Mouse (Mus musculus): ENCODE measurements around the gene Cd34.

The Cd34 gene

DNA sequence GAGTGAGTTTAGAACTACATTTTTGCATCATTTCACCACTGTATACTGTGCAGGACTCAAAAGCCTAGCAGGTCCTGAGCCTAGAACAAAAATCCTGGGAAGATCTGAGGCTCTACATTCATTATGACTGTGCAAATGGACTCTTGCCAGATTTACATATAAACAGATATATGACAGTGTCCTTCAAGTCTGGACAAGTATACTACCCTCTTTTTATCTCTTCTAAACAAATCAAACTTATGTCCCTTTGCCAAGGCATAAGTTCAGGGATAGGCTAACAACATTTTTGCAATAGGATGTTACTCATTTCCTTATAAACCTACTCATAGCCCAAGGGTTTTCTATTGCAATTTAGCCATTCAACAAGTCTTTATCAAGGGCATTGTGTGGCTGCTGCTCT is 24.1 kb downstream of the Cd34 start:
- DNase-seq (ENCODE audit: low read depth, low spot score) = no peak

DNA sequence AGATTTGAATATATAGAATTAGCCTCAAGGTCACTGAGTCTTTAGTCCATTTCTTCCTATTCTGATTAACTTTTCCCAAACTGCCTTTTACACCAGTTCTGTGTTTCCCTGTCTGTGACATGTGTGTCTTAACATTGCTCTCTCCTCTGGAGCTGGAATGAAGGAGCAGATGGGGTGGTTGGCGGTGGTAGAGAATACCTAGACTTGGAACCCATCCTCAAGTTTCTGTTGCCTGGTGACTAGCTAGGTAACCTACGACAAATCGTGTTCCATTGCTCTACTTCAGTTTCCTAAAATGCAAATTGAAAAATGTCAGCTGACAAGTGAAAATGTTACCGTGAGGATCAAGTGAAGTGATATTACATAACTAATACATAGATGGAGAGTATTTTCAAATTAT is 33.4 kb downstream of the Cd34 start:
- DNase-seq (ENCODE audit: low read depth, low spot score) = no peak

DNA sequence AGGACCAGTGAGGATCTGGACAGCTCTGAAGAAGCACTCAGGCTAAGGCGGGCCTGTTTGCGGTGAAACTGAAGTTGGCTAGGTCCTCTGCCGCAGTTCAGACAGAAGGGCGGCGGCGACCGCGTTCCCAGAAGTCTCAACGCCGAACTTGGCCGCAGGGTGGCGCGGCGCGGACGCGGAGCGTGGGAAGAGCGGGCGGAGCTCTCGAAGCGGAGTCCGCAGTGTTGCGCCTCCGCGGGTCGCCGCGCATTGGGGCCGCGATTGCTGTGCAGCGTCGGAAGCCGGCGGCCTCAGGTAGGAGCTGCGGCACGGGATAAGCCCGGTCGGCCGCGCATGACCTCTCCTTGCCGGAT is 37.5 kb downstream of the Cd34 start:
- DNase-seq (ENCODE audit: low read depth, low spot score) = peak; percentile 87

DNA sequence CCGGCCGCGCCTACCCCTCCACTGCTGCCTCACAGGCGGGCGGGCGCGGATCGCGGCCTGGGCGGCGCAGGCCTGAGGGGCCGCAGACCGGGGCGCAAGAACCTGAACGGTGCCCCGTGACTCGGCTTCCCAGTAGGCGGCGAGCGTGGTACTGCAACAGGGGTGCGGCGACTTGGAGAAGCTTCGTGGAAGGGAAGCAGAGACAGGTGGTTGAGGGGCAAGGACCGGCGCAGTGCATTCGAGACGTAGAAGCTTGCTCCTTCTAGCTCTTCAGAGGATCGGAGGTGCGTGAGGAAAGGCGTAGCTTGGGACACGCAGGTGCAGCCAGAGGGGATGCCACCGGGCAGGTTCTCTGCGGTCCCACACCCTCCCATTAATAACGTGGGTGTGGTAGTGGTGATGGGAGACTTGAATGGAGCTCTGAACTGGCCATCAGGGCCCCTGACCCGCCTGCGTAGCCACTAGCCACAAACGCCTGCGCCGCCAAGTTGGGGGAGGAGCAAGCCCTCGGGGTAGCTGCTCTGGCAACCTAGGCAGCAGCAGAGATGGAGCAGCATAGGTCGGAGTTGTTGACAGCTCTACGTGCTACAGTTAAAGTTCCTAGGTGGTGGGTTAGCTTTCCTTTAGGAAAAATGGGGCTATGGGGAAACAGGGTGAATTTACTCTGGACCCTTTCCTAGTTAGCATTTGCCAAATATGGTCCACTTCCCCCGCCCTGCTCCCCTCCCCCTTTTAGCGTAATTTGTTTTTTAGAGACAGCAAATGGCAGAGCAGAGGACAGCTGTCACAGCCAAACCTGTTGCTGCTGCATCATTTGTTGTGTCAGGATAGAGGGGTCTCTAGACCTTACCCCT is 38.1 kb downstream of the Cd34 start:
- no peak for DNase-seq (ENCODE audit: low read depth, low spot score)

DNA sequence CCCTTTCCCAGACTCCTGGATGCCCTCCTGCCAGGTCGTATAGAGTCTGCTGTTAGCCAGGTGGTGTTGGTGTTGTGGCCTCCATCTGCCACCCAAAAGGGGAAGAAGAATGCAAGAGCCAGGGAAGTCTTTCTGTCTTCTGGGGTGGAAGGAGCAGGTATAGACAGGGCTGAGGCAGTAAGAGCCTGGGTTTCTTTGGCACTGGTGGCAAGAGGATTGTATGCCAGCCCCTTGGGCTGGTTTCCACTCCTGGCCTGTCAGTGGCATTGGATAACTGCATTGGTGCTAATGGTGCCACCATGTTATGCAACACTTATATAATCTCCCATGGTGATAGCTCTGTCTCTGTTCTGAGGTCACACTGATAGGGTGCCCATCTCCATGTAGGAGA is 38.7 kb downstream of the Cd34 start:
- DNase-seq (ENCODE audit: low read depth, low spot score) = no peak

DNA sequence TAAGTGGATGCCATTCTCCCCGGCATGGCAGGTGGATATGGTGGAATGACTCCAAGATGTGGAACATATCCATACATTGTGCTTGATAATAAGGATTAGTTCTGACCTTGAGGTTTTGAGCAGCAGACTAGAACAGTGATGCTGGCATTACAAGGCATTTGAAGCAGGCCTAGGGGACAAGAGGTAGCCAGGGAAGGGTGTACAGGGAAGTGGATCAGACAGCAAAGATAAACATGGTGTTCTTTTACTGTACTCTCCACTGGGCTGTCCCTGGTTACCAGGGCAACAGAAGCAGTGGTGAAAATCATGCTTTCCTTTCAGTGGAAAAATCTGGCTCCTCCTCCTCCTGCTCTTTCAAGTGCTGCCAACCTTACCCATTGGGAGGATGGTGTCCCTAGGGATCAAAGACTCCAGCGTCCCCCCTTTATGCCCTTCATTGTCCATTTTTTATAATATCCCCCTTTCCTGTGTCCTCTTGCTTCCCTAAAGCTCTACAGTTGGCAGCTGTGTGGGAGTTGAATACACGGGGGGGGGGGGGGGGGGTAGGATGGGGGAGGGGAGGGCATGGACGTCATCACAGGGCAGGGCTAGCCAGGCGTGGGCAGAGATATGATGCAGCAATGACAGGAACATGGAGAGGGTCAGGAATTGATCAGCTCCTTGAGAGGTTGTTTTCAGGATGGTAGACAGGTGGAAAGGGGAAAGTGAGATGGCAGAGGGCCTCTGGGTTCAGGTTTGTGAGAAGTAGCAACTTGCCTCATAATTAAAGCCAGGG is 39.5 kb downstream of the Cd34 start:
- DNase-seq (ENCODE audit: low read depth, low spot score) = peak; percentile 57

DNA sequence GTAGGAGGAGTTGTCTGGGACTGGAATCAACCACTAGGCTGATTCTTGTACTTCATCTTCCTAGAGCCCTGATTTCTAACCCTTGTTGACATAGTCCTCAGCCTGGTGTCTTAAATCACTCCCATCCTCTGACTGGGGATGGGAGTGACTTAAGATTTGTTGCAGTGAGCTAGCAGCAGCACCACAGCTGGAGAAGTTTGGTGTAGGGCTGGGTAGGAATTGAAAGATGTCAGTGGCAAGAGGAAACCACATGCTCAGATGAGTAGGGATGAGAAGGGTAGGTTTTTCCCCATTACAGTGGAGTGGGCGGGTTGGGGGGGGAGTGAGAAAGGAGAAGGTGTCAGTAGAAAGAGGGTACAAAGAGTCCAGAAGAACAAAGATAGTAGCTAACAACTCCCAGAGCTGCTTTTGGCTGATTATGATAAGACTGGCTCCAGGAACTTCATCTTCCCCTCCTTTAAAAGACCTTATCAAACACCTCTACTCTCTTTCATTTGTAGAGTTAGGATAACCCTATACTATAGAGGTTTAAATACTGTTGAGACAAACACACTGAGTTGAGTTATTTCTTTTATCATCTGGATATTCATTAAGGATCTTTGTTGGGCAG is 42.3 kb downstream of the Cd34 start:
- no peak for DNase-seq (ENCODE audit: low read depth, low spot score)

DNA sequence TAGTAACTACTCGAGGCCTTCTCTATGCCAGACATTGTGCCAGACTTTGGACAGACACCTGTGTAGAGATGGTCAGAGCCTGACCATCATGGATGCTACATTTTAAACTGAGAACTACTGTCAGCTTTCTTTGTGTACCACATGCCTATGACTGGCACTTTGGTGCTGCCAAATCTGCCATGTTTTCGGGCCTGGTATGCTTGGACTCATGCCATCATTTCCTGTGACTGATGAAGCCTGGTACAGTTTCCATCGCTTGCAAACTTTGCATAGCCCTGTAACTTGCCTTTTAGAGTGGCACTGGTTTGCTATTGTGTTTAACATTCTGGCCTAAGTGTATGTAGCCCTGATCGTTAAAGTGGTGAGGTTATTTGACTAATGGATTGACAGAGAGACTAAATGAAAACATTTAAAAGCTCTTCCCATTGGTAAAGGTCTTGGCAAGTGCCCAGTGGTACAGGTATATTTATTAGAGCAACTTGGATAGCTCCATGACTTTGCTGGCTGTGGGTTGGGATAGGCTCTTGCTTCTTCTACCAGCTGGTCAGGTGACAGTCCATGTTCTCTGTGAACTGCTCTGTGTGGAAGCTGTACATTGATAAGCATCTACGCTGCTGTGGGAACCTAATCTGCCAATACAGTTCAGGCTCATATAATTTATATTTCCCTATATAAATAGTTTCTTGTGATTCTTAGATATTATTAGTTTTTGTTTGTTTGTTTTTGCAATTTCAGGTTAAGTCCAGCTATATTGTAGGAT is 44.5 kb downstream of the Cd34 start:
- DNase-seq (ENCODE audit: low read depth, low spot score) = no peak

DNA sequence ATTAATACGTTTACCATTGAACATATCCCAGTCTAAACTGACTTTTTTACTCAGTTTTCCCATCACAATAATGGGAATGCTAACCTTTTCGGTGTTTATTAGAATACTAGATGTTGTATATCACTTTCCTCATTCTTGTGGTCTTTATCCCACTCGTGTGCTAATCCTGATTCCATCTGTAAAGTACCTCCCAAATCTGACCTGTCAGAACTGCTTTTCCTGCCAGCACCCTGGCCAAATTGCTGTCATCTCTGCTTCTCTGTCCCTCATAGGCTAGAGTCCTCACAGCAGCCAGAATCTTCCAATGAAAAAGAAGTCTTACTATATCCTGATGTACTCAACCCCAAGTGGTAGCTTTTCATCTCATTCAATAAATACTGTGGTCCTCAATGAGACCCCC is 46.3 kb downstream of the Cd34 start:
- DNase-seq (ENCODE audit: low read depth, low spot score) = no peak

DNA sequence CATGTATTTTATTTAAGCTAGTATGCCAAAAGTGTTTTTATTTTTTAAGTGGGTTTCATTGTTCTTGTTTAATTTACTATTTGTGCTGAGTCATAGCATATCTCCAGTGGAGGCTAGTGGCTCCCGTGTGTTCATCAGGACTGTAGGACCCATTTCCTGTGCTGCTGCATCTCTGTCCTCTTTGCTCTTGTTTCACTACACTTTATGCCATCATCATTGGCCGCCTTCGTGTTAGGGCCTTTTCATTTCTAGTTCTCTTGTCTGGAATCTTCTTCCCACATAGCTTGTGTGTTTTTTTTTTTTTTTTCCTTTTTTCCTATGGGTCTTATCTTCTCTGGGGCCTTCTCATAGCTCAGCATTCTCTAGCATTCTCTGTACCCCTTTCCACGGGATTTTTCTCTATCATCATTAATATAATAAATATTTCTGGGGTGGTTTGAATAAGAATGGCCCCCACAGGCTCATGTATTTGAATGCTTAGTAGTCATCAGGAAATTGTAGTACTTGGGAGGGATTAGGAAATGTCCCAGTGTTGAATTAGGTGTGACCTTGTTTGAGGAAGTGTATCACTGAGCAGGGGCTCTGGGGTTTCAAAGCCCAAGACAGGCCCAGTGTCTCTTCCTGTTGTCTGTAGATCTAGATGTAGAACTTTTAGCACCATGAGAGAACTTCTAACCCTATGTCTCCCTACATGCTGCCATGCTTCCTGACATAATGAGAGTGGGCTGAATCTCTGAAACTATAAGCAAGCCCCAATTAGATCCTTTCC is 47.0 kb downstream of the Cd34 start:
- DNase-seq (ENCODE audit: low read depth, low spot score) = no peak

DNA sequence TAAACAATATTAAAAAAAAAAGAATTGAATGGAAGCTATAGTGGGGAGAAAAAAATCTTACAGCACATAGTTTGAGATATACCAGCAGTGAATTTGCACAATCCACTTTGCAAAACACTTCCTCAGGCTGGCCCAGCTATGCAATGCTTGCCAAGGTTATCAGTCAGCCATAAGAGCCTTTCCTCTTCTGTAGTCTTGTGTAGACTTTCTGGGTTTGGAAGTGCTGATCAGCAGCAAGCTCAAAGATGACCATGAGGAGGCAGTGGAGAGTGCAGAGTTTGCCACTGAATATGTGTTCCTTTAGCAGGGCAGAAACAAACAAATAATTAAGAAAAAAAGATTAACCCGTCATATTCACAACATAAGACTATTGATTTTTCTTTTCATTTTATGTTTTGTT is 50.4 kb downstream of the Cd34 start:
- no peak for DNase-seq (ENCODE audit: low read depth, low spot score)

DNA sequence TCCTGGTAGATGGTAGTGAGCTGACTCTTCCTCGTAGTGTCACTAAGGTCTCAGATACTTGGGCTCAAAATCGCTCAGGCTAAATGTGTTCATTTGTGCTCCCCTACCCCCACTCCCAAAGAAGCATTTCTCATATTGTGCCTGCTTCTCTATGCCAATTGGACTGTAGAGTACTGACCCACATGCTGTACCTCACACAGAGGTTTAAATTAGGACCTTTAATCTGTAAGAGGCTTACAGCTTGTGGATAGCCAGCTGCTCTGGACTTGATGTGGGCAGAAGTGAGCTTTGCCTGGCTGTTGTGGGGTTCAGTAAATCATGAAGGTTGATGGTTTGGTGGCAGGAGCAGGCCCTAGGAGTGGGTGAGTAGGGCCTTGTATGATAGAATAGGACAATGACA is 52.4 kb downstream of the Cd34 start:
- DNase-seq (ENCODE audit: low read depth, low spot score) = no peak

DNA sequence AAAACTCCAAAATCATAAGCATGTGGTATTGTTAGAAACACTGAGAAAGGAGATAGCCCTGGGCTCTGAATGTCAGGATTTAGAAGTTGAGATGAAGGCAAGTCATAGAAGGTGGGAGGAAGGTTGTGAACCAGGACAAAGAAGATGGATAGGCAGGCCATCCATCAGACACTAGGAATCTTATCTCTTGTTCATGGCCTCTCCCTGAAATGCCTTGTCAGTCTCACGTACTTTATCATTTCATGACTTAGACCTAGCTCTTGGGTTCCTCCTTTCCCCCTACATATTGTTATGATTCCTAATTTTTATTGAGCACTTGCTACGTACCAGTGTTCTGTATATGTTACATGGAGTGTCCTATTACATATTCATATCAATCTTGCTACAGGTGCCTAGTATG is 53.0 kb downstream of the Cd34 start:
- DNase-seq (ENCODE audit: low read depth, low spot score) = no peak

DNA sequence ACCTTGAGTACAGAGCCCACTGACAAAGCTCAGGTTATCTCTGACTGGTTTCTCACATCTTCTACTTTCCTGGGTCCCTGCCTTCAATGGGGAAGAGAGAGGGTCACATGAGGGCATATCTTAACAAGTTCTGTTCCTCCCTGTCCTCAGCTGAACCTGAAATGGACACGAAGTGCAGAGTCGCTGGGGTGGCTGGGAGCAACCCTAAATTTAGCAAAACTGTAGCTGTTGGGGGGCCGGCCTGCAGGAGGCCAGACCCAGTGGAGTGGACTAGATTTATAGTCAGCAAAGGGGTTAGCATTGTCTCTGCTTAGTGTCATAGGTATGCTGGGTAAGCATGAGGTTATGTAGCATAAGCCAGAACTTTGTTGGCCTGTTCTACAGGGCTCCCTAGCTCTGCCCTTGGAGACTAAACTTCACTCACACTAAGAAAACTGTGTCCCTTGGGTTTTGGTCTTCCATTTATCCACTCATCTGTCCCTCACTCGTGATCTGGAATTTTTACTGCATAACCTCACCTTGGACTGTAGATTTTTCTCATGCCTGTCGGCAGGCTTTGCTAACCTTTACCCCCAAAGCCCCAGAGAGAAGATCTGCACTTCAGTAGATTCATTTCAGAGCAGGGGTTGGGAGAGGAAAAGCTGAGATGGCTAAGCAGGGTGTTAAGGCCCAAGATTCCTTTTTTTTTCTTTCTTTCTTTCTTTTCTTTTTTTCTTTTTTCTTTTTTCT is 54.1 kb downstream of the Cd34 start:
- DNase-seq (ENCODE audit: low read depth, low spot score) = no peak

DNA sequence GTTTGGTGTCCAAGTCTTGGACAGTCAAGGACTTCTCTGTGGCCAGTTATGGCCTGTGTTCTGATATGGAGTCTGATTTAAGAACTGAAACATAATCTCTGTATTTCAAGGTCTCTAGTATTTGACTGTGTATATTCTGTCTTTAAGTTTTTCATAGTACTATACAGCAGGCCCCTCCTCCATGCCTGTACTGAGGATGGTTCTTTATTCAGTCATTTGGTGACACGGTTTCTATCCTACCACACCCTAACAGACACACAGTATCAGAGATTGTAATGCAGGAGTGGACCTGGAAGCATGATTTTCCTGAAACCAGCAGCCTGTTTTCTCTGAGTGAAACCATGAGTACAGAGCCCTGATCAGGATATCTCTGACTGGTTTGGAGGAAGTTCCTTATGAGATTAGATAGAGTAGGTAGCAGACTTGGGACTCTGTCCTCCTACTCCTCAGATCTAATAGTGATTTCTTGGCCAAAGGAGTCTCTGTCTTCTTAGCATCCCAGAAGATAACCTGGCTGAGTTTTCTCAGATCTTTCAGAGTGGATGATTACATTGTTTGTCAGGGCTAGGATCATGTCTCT is 54.9 kb downstream of the Cd34 start:
- DNase-seq (ENCODE audit: low read depth, low spot score) = no peak

DNA sequence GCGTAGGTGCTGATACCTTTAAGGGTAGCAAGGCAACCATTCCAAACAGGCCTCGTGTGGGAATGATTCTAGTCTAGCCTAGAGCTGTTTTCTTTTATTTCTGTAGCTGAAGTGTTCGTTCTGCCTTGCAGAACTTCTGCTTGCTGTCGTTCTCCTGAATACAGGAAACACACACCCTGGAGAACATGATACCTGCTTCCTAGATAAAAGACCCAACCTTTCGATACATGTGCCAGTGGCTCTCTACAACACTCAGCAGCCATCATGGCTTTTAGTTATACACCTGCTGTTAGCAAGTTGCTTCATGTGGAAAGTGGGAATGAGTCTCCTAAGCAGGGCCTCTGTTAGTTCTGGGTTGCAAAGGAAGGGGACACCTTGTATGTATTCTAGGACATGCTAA is 55.6 kb downstream of the Cd34 start:
- DNase-seq (ENCODE audit: low read depth, low spot score) = no peak

DNA sequence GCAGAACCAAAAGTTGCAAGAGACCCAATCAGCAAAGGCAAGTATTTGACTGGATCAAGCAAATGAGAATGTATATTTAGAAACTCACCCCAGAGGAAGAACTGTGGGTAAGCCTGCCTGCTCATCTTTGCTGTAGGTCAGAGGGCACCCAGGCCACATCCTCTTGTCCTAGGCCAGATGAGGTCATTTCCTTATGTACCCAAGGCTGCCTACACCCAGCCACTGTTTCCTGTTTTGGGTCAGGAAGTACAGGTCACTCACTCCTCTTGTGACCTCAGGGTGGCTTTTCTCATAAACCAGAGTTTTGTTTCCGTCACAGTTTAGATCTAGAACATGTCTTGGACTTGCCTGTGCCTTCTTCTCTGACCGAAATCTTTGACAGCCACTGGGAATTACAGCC is 56.6 kb downstream of the Cd34 start:
- DNase-seq (ENCODE audit: low read depth, low spot score) = peak; percentile 73

DNA sequence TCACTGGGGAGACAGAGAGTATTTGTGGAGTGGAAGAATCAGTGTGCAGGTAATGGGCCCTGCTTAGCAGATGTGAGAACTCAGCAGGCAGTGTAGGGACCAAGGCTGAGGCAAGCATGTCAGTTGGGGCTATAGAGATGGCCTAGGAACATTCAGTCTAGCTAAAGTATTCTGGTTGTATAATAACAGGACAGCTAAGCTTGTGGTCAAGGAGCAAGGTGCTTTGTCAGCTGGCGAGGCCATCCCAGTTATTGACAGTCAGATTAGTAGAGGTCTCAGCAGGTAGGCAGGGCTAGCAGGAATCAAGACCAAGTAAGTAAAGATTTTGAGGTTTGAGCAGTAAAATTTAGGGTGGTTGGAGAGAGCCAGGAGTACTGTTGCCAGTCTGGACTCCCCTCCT is 59.8 kb downstream of the Cd34 start:
- DNase-seq (ENCODE audit: low read depth, low spot score) = no peak

DNA sequence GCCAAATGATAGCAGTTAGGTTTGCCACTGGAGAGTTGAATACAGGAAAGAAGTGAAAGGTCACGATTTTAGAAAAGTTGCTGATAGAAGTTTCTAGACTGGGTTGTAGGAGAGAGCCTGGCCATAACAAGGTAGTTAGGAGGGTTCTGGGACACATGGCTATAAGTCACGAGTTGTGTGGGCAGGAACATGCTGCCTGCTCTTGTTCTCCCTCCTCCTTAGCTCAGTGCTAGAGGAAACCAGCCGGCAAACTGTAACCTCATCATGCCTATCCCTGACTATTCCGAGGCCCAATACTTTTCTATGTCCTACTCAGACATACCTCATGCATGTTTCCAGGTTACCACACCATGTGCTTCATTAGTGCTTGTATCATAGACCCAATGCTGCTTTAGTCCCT is 64.7 kb downstream of the Cd34 start:
- no peak for DNase-seq (ENCODE audit: low read depth, low spot score)

DNA sequence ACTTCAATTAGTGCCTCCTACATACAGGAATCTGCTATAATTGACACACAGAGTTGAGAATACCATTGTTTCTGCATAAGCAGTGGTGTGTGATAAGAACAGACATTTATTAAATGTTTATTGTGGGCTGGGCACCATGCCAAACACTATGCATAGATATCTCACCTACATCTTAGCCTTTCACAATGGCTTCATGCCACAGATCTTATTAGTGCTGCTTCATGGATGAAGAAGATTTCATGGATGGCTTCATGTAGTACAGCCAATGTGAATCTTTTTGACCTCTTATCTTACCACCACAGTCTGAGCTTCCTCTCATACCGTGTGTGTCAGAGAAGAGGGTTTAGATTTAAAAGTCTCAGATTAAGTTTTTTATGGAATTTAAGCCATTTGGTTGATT is 65.6 kb downstream of the Cd34 start:
- DNase-seq (ENCODE audit: low read depth, low spot score) = no peak
